Mouse (Mus musculus) frontal cortex, adult (tissue): Measurements from ENCODE around the gene Gigyf2.

ENCODE experiments used
- ATAC-seq: cut with Nextera tagmentation; 2 replicates; pipeline ENCODE4 v1.9.2; 2017; ENCODE audit warnings: mild to moderate bottlenecking, moderate library complexity, mixed read lengths; ENCODE audit not compliant: low TSS enrichment

Gigyf2 gene

DNA sequence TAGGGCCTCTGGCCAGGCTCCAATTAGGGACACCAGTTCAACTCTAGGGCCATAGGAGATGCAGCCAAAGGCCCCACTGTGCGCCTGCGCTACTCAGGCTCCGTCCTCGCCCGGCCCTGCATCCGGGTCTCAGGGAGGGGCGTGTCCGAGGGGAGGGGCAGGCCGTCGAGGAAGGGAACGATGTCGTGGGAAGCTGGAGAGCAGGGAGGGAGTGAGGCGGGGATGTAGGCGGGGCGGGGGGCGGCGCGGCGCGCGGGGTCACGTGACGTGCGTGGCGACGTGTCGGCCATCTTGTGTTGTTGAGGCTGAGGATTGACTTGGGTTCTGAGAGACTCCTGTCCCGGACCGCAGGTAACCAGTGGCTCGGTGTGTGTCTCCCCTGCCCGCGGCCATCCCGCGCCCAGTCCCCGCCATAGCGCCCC lies at the start of gene Gigyf2:
Gigyf2 (plus strand) TSS at position 257 of the 422 bp plus-strand sequence.
- peak; percentile 98 for ATAC-seq

DNA sequence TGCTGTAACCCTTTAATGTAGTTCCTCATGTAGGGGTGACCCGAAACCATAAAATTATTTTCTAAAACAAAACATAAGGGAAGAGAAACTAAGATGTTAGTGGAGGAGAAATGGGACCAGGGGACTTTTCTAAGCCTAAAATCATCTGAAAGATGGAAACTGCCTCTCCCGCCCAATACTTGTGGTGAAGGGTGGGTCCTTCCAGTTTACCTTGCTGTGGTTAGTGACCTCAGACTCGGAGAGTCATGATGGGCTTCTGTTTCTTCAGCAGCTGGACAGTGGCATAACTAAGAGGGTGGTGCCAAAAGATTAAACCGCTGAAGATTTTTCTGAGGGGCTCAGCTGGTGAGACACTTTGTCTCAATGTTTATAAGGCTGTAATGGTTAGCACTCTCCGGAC lies 46.5 kb upstream of the Gigyf2 start:
- ATAC-seq = no peak

DNA sequence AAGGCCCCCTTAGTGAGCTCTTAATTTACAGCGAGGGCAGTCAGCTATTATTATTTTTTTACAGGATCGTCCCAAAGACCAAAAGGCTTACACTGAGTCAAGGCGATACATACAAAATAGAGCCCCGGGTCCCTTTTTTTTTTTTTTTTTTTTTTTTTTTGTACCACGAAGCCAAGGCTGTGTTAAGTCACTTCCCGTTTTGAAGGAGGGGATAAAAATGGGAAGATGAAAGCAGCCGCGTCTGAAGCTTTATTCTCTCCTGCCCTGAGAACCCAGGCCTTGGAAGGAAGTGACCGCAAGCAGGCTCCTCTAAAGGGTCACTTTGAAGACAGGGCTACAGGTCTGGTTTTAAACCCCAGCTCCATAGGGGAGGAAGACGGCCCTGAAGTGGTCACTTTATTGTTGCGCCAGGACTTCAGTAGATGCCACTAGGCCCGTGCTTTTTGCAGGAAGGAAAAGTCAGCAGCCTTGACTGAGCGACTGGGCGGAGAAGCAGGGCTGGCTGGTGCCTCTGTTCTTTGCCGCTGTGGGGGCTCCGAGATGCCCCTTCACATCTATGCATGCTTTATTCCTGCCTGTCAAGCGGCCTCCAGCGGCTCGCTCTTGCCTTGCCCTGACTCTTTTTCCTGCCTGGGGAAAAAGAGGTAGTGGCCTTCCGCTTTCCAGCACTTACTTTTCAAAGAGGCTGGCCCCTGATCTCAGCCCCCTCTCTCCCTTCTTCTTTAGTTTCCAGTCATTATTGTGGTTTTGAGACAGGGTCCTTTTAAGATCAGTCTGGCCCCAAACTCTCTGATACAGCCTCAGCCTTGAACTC lies 45.0 kb upstream of the Gigyf2 start:
- ATAC-seq = no peak

DNA sequence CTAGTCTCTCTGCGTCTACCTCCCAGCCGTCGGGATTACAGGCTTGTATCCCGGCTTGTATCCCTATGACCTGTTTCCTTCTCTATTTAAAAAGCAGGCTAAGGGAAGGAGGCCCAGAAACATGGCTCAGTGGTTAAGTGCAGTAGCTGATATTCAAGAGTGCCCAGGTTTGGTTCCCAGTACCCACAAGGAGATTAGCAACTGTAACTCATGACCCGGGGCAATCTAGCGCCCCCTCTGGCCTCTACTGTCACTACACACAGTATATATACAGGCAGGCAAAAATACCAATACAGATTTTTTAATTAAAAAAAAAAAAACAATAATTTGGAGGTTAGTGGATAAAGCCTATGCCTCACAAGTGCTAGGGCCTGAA lies 44.4 kb upstream of the Gigyf2 start:
- no peak for ATAC-seq

DNA sequence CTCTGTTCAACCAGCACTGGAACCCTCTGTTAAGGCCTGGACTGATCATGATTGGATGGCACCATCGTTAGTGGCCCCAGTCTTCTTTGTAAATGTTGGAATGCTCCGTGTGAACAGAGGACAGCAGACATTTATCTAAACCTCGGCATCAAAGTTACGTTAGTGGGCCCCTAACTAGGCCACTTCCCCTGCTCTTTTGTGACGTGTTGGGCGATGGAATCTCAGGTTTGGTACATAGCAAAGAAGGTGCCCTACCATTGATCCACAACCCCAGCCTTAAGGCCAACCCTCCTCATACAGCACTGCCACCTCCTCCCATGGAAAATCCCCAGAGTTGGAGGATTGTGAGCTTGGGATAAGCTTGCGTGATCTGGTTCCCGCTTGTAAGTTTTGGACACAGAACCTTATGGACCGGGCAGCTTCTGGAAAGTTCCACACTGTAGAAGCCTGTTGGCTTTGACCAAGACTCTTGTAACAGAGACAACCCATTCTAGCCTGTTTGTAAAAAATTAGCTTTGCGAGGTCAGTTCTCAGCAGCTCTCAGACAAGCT lies 43.3 kb upstream of the Gigyf2 start:
- ATAC-seq = no peak

DNA sequence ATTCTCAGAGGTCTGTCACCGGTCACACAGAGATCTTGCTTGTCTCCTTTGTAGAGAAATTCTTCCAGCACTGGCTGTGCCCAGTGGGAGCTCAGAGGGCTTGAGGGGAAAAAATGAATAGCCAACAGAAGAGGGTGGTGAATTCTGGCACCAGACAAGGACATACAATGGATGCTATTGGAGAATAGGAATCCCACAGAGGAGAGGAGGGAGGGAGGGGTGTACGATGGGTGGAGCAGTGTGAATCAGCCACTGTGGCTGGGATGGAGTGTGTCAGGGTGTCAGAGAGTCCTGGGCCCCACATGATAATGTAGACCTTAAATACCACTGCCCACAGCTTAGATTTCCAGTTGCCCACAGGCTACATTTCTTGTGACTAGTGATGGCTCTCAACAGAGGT lies 39.7 kb upstream of the Gigyf2 start:
- peak; percentile 52; the same call in 1 of the 2 replicates for ATAC-seq

DNA sequence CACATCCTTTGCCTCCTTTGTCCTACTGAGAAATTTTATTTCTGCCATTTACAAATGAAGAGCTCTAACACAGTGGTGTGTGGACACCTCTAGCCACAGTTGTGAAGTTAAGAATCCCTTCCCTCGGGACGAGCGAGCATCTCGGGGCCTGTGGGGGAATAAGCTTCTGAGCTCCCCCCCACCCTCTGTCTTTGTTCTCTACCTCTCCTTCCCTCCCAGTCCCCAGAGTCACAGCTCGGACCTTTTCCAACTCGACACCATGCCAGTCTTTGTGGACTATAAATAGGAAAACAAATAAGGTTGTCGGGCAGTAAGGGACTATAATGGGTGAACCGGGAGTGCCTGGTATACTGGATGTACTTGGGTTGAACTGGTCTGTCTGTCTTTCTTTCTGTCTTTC lies 35.4 kb upstream of the Gigyf2 start:
- no peak for ATAC-seq

DNA sequence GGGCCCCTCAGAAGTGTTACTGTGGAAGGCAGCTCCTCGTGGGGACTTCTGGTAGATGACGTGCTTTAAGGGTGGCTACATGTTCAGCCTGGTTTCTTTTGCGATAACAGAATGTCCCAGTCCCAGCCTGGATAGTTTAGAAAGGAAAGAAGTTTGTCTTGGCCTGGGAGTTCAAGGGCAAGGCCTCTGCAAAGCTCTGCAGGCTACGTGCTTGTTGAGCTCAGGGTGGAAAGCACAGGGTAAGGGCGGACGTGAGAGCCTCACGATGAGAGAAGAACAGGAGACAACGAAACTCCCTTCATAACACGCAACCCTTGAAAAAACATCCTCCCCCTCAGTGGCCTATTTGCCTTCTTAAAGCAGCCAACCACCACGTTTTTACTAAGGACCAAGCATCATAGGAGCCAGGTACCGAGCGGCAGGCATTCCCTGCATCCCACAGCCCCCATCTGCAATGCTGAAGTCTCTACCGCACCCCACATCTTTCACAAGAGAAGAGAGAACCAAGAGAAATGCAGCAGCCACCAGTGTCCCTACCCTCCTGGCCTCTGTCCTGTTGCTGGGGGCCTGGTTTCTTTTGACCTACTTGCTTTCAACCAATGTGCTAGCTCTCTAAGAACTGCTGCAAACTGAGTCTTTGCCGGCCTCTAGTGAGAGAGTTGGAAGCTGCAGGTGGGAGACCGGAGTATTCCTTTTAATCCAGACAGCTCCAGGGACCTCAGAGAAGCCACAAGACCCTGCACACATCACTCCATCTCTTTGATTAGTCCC lies 34.2 kb upstream of the Gigyf2 start:
- ATAC-seq = peak; percentile 92

DNA sequence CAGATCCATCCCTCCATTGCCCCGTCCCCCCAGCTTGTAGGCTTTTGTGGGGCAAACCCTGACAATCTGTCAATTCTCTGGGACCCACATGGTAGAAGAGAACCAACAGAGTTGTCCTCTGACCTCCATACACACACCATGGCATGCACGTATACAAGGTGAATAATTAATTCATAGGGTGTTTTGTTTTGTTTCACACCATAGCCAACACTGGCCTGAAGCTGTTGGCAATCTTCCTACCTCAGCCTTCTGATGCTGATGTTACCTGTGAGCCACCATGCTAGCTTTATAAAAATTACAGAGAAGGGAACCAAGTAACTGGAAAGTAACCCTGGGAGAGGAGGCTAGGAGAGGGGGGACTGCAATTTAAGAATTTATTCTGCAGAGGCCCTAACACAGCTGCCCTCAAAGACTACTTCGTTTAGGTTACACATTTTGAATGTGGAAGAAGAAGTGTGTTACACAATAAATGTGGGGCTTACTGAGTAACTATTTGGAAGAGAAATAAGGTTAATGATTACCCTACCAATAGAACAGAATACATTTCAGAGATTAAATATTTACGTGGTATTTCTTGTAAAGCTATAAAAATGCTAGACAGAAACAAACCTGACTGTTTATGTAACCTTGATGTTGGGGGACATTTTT lies 32.6 kb upstream of the Gigyf2 start:
- no peak for ATAC-seq

DNA sequence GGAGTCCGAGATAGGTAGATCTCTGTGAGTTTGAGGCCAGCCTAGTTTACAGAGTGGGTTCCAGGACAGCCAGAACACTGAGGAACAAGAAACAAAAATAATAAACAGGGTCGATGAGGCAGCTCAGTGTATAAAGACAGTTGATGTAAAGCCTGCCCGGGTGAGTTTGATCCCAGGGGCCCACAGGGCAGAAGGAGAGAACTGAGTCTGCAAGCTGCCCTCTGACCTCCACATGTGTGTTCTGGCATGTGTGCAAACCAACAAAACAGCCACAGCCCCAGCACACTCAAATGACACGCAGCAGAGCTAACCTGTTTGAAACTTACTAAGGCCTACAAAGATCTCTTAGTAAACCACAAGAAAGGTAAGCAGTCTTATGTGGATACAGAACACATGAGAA lies 31.8 kb upstream of the Gigyf2 start:
- no peak for ATAC-seq

DNA sequence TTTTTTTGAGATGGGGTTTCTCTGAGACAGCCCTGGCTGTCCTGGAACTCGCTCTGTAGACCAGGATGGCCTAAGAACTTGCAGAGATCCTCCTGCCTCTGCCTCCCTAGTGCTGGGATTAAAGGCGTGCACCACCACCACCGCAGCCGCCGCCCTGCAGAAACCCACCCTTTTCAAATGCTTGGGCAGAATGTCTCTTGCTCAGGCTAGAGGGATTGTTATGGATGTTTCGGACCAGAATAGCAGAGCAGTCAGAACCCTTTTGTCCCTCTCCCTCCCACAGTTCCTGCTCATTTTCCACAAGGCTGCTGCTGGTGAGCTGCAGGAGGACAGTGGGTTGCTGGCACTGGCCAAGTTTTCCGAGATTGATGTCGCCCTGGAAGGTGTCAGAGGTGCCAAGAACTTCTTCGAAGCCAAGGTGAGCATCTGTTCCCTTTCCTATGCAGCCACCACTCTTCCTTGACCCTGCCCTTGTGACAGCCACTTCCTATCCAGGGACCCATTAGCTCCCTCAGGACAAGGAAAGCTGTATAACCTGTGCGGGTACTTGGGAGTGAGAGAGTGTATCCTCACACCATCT lies 29.4 kb upstream of the Gigyf2 start:
- no peak for ATAC-seq

DNA sequence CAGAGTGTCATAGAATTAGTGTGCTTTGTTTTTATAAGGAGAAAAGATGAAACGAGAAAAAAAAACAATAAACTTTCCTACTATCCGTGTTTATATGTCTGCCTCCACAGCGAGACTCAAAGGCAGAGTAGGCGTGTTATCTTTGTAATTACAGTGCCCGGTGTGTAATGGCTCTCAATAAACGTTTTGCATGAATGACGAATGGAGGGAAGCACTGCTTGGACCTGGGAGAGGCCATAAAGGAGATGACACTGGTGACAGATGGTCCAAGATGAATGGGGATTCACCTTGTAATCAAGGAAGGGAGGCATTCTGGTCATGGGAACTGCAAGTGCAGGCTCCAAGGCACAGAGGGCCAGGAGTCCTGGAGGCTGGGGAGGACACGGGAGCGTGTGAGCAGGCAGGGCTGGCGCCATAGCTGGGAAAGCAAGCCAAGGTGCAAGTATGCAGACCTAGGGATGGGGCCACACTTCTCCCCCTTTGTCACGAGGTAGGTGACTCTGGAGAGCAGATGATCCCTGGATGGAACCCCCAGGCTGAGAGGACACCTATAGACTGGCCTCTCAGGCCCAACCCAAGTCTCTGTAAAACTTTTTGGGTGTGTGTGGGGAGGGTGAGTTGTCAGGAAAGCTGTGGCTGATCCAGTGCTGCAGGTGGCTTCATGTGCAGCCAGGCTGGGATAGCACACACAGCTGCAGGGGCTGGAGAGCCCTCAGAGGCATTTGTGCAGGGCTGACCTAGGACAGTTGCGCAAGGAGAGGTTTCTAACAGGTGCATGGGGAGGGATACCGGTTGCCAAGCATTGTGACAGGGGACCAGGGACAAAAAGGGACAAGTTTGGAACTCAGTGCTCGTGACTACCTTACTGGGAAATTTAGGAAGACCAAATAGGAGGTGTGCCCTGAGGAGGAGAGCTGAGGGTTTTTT lies 26.2 kb upstream of the Gigyf2 start:
- ATAC-seq = no peak

DNA sequence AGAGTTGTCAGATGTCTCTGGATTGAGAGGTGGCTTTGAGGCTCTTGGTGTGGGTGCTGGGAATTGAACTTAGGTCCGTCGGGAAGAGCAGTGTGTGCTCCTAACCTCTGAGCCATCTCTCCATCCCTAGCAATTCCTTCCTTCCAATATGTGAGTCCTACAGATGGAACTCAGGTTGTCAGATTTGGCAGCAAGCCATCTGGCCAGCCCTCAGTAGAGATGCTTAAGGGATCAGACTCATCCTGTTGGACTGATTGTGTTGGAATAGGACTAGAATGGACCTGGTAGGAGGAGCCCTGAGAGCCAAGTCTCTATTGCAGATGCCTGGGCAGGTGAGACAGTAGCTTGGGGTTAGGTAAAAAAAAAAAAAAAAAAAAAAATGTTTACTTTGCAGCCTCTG lies 24.8 kb upstream of the Gigyf2 start:
- ATAC-seq = no peak

DNA sequence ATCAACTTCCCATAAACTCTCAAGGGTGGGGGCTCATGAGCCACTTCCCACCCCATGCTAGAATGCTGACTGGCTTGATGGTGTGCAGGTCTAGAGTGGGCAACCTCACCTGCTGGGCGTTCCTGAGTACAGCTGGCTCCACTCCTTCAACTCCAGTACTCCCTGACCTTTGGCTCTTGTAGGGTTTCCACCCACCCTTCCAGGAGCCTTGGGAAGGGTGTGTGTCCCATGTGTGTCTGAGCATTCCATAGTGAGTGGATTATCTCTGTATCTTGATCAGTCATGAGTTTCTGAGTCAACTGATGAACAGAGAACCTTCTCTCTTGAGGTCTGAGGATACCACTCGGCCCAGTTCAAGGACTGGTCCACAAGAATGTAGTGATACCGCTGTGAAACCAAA lies 17.8 kb upstream of the Gigyf2 start:
- no peak for ATAC-seq

DNA sequence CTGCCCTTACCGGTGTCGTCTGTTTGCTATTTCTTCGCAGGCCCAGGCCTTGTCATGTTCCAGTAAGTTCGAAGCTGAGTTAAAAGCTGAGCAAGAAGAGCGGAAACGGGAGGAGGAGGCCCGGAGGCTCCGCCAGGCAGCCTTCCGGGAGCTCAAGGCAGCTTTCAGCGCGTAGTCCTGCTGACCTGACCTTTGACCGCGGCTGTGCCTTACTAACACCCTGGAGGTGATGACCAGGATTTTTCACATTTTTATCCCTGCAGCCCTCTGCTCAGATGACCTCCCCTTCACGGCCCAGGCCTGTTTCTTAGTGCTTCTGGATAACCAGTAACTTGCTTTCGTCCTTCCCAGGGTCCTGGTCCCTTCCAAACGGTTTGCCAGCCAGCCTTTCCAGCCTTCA lies 17.2 kb upstream of the Gigyf2 start:
- no peak for ATAC-seq

DNA sequence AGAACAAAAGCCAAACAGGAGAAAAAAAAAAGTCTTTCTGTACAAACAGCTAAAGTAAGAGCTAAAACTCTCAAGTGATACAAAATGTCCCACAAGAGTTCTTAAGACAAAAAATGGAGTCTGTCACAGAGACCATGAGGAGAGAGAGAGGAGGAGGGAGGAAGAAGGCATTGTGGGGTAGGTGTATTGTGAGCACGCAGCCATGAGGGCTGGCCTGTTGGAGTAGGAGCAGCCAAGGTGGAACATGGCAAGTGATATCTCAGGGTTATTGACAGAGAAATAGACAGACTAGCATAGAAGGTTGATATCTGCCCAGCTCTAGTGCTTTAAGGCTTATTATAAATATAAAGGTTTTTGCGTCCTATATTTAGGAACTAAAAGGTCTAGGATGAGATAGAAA lies 14.1 kb upstream of the Gigyf2 start:
- no peak for ATAC-seq

DNA sequence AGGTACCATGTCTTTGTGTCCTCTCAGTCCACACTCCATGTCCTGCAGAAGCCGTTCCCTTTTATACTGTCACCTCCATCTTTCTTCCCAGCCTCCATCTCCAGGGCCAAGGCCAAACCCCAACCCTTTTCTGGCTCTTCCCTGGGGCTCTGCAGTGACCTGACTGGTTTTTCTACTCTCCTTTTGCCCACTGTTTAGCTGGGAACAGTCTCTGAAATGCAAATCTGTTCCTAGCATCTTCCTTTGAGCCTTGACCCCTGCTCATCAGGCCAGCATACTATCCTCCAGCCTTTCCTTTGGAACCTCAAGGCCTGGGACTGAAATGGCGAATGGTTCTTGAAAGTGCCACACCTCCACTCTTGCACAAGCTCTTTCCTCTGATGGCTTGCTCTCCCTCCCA lies 13.7 kb upstream of the Gigyf2 start:
- no peak for ATAC-seq

DNA sequence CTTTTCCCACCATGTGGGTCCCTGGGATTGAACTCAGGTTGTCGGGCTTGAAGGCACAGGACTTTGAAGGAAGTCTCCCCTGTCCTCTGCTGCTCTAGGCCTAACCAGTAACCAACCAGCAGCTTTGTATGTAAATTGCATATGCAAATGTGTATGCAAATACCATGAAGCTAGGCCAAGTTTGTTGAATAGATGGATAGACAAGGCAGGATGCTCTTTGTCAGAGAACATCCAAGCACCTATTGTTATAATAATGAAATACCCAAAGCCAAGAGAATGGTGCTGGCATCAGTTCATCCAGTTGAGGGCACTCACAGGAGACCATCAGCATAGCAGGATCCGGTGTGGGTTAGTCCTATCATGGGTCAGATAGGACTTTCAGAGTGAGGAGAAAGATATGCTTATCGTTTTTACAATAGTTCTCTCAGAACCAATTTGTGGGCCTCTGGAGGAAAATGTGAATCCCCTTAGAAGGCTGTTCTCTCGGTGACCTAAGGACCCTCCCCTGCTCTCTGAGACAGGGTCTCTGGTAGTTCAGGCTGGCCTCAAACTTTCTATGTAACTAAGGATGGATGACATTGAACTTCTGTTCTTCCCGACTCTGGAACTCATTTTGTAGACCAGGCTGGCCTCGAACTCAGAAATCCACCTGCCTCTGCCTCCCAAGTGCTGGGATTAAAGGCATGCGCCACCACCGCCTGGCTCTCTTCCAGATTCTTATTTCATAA lies 12.8 kb upstream of the Gigyf2 start:
- ATAC-seq = no peak

DNA sequence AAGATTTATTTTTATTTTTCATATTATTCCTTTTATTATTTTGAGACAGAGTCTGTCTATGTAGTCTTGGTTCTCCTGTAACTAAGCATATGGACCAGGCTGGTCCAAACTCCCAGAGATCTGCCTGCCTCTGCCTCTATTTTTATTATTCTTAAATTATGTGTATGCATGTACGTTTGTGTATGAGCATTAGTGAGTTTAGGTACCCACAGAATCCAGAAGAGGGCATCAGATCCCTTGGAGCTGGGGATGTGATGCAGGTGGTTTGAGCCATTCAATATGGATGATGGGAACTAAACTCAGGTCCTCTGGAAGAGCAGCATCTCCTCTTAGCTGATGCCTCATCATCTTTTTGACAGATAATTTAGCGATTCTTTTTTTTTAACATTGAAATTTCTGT lies 11.4 kb upstream of the Gigyf2 start:
- ATAC-seq = no peak

DNA sequence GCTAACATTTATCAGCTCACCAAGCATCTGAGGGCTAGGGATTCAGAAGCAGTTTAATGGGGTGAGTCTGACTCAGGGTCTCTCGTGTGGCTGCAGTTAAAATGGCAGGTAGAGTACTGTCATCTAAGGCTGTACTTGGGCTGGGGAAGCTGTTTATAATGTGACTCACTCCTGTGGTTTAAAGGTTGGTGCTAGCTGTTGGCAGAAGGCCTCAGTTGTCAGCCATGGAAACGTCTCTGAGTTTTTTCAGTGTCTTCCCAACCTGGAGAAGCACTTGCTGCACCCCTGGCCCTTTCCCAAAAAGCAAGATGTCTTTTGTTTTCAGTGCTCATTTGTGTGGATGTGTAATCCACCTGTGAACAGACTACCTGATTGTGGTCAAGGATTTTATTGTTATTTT lies 10.9 kb upstream of the Gigyf2 start:
- ATAC-seq = no peak
